Comparison of ENCODE assay signal across 10 mouse cellular contexts in the genomic region with DNA sequence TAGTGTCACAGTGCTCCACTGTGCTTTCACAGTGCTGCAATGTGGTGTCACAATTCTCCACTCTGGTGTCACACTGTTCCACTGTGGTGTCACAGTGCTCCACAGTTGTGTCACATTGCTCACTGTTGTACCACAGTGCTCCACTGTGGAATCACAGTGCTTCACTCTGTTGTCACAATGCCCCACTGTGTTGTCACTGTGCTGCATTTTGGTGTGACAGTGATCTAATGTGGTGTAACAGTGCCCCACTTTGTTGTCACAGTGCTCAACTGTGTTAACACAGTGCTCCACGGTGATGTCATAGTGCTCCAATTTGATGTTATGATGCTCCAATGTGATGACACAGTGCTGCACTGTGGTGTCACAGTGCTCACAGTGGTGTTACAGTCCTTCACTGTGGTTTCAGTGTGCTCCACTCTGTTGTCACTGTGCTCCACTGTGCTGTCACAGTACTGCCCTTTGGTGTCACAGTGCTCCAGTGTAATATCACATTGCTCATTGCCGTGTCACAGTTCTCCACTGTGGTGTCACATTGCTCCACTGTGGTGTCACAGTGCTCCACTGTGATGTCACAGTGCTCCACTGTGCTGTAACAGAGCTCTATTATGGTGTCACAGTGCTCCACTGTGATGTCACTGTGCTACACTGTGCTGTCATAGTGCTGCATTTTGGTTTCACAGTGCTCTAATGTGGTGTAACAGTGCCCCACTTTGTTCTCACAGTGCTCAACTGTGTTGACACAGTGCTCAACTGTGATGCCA.
DNase-seq lines count a peak whose midpoint lies in the region; ATAC-seq lines count a peak whose summit lies in the region.
"Had no signal": no experiment of that assay in that cellular context is flagged by ENCODE, and none has a peak within 500 bp of the region (broad histone marks: within the 10 kb centered on the region; RNA-seq: fewer than 3 reads in every experiment).

No protein-coding gene starts in this region.

- DNase-seq in forebrain, embryonic 10.5 days (ENCODE audit: extremely low spot score, low spot score): peak; percentile 10
- DNase-seq in forebrain, embryonic 14.5 days (ENCODE audit: low spot score): no peak
- peak; percentile 22 for DNase-seq in testis, postnatal 10 days (ENCODE audit: low spot score)
- DNase-seq in testis, postnatal 14 days (ENCODE audit: low spot score): no peak
- no peak for DNase-seq in Muller cell, postnatal 12 days (ENCODE audit: inconsistent ontology term)
- DNase-seq in spleen, adult 12 weeks (ENCODE audit: low spot score): no peak
- DNase-seq in embryo, embryonic 11 days: no peak
- DNase-seq: heart, postnatal 14 days had no signal

- H3K4me1 ChIP-seq in forebrain, embryonic 10.5 days: no peaks in the 10 kb centered on the region
- H3K4me1 ChIP-seq in forebrain, embryonic 14.5 days (ENCODE audit: control insufficient read depth, insufficient read depth, low read length): no peaks in the 10 kb centered on the region
- no peaks in the 10 kb centered on the region for H3K4me1 ChIP-seq in liver, embryonic 15.5 days (replicated peaks)

- H3K4me3 ChIP-seq in forebrain, embryonic 10.5 days: no peak overlapping the region
- H3K4me3 ChIP-seq in forebrain, embryonic 14.5 days (ENCODE audit: low read depth, low read length): no peak overlapping the region
- no peak overlapping the region for H3K4me3 ChIP-seq in liver, embryonic 15.5 days (replicated peaks)
- H3K4me3 ChIP-seq: erythroblast, embryonic 14.5 days had no signal

- no peak overlapping the region for H3K4me2 ChIP-seq in forebrain, embryonic 14.5 days (ENCODE audit: low read length)
- no peak overlapping the region for H3K4me2 ChIP-seq in liver, embryonic 15.5 days

- no peak for ATAC-seq in forebrain, embryonic 14.5 days
- ATAC-seq in liver, embryonic 15.5 days (ENCODE audit: insufficient read depth): 0 out of 2 replicates have a peak, but pooled peaks have one; percentile 21

- no peaks in the 10 kb centered on the region for H3K27me3 ChIP-seq in forebrain, embryonic 10.5 days (ENCODE audit: poor library complexity, severe bottlenecking)
- H3K27me3 ChIP-seq in forebrain, embryonic 14.5 days (replicated peaks; ENCODE audit: control insufficient read depth, insufficient read depth, low read length): no peaks in the 10 kb centered on the region
- H3K27me3 ChIP-seq in liver, embryonic 15.5 days: no peaks in the 10 kb centered on the region

- H3K9ac ChIP-seq in forebrain, embryonic 14.5 days (ENCODE audit: low read length): no peak overlapping the region
- no peak overlapping the region for H3K9ac ChIP-seq in liver, embryonic 15.5 days

- H3K27ac ChIP-seq in forebrain, embryonic 10.5 days: no peak overlapping the region
- no peak overlapping the region for H3K27ac ChIP-seq in forebrain, embryonic 14.5 days (ENCODE audit: low read depth, low read length)
- no peak overlapping the region for H3K27ac ChIP-seq in liver, embryonic 15.5 days (replicated peaks)

- no peaks in the 10 kb centered on the region for H3K36me3 ChIP-seq in forebrain, embryonic 10.5 days (replicated peaks)
- H3K36me3 ChIP-seq in forebrain, embryonic 14.5 days (ENCODE audit: control insufficient read depth, insufficient read depth, low read length): no peaks in the 10 kb centered on the region
- H3K36me3 ChIP-seq in liver, embryonic 15.5 days (replicated peaks): no peaks in the 10 kb centered on the region

- 88% methylated on average over 2 of the region's 2 CpGs for WGBS in forebrain, embryonic 10.5 days
- 94% methylated on average over 2 of the region's 2 CpGs for WGBS in forebrain, embryonic 14.5 days
- 63% methylated on average over 2 of the region's 2 CpGs for WGBS in liver, embryonic 15.5 days (ENCODE audit: insufficient replicate concordance)

- H3K9me3 ChIP-seq in forebrain, embryonic 10.5 days: peaks cover 95% of the 10 kb centered on the region
- peaks cover 13% of the 10 kb centered on the region for H3K9me3 ChIP-seq in forebrain, embryonic 14.5 days (replicated peaks; ENCODE audit: control insufficient read depth, low read length)
- H3K9me3 ChIP-seq in liver, embryonic 15.5 days (replicated peaks): 0 out of 2 replicates have a peak, but pooled peaks cover 3% of the 10 kb centered on the region

Comparison
In these comparisons a context has a peak if more than half of its experiments do, and no peak if none do; other contexts are left out.
1. DNase-seq: peak in forebrain, embryonic 10.5 days (single experiment) and testis, postnatal 10 days (single experiment); none in forebrain, embryonic 14.5 days (single experiment), testis, postnatal 14 days (single experiment), Muller cell, postnatal 12 days (single experiment), spleen, adult 12 weeks (single experiment) and embryo, embryonic 11 days (single experiment).